Mouse (Mus musculus): ENCODE data around the gene Col17a1. TPM values are rescaled to one million over a fixed set of nuclear protein-coding genes. Genes with fewer than 3 reads are reported as not detected.

The Col17a1 gene
- total and polyA plus RNA-seq, 3 experiments, result 0.04 TPM; not detected in 2

DNA sequence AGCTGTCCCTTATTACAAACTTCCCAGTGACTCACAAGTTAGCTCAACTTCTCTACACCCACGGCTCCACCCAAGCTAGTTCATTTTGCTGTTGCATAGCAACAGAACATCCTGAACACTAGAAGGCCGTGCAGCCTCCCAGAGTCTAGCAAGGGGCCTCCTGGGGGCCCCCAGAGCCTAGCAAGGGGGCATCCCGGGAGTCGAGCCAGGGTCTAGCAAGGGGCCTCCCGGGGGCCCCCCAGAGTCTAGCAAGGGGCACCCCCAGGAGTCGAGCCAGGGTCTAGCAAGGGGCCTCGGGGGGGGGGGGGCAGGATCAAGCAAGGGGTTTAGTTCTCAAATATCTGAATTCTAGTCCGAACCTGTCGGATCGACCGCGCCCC, 38.8 kb upstream of the Col17a1 start:
- no peak for TF ChIP-seq ZKSCAN1 (IDR thresholded peaks at IDR 0.05; ENCODE audit: low read depth, low read length)
- TF ChIP-seq MAZ (IDR thresholded peaks at IDR 0.05; ENCODE audit: low read depth, low read length), result peak; percentile 71
- no peak for TF ChIP-seq GABPA (IDR thresholded peaks at IDR 0.05; ENCODE audit: low read depth, low read length)
- TF ChIP-seq EP300 (IDR thresholded peaks at IDR 0.05; ENCODE audit: low read depth in 1 of 2, low read length in 2 of 2), result no peak; a peak in 1 of 4 replicates
- no peak for TF ChIP-seq RAD21 (IDR thresholded peaks at IDR 0.05; ENCODE audit: low read depth, low read length)
- no peak for TF ChIP-seq GATA1 (IDR thresholded peaks at IDR 0.05; ENCODE audit: low read depth, low read length)
- no peak for TF ChIP-seq MEF2A (IDR thresholded peaks at IDR 0.05; ENCODE audit: extremely low read depth, insufficient replicate concordance, low read depth, low read length, poor library complexity, severe bottlenecking)
- no peak for TF ChIP-seq TCF12 (IDR thresholded peaks at IDR 0.05; ENCODE audit: low read depth, low read length)
- TF ChIP-seq KAT2A (conservative IDR thresholded peaks at IDR 0.05; ENCODE audit: low read depth, low read length), result no peak
- TF ChIP-seq USF2 (IDR thresholded peaks at IDR 0.05; ENCODE audit: borderline replicate concordance in 1 of 2, insufficient read depth in 1 of 2, low read depth in 1 of 2, low read length in 2 of 2), result no peak
- no peak for TF ChIP-seq POLR2A (IDR thresholded peaks at IDR 0.05; ENCODE audit: control insufficient read depth in 1 of 2, insufficient read depth in 1 of 2, low read depth in 1 of 2, low read length in 2 of 2, poor library complexity in 1 of 2)
- no peak for TF ChIP-seq MAFK (IDR thresholded peaks at IDR 0.05; ENCODE audit: borderline replicate concordance, low read depth, low read length)
- 0 out of 2 replicates have a peak, but pooled peaks have one; percentile 7 for TF ChIP-seq TBP (IDR thresholded peaks at IDR 0.05; ENCODE audit: low read depth, low read length)
- TF ChIP-seq NRF1 (IDR thresholded peaks at IDR 0.05; ENCODE audit: insufficient read depth, low read depth, low read length, poor library complexity, severe bottlenecking), result no peak
- no peak for TF ChIP-seq ELF1 (IDR thresholded peaks at IDR 0.05; ENCODE audit: low read depth, low read length)
- no peak for TF ChIP-seq MYB (IDR thresholded peaks at IDR 0.05; ENCODE audit: low read depth, low read length)
- TF ChIP-seq CTCF (IDR thresholded peaks at IDR 0.05 in 2 of 3, conservative IDR thresholded peaks at IDR 0.05 in 1 of 3; ENCODE audit: control insufficient read depth in 1 of 3, insufficient read depth in 1 of 3, low read depth in 2 of 3, low read length in 3 of 3, poor library complexity in 1 of 3, severe bottlenecking in 1 of 3), result no peak
- no peak for TF ChIP-seq TAL1 (IDR thresholded peaks at IDR 0.05; ENCODE audit: low read length)
- TF ChIP-seq CHD2 (IDR thresholded peaks at IDR 0.05; ENCODE audit: low read length), result no peak
- TF ChIP-seq ZNF384 (IDR thresholded peaks at IDR 0.05; ENCODE audit: low read depth, low read length), result no peak
- TF ChIP-seq SIN3A (IDR thresholded peaks at IDR 0.05; ENCODE audit: low read length), result peak; percentile 78
- no peak for TF ChIP-seq NELFE (IDR thresholded peaks at IDR 0.05; ENCODE audit: low read depth, low read length)
- no peak for TF ChIP-seq ZMIZ1 (IDR thresholded peaks at IDR 0.05; ENCODE audit: low read depth, low read length)
- no peak for TF ChIP-seq ZC3H11A (IDR thresholded peaks at IDR 0.05; ENCODE audit: low read depth, low read length)
- no peak for TF ChIP-seq BHLHE40 (IDR thresholded peaks at IDR 0.05; ENCODE audit: borderline replicate concordance, low read depth, low read length)
- TF ChIP-seq JUND (IDR thresholded peaks at IDR 0.05; ENCODE audit: low read depth, low read length), result no peak
- TF ChIP-seq MXI1 (IDR thresholded peaks at IDR 0.05; ENCODE audit: low read depth, low read length), result peak; percentile 70
- TF ChIP-seq UBTF (IDR thresholded peaks at IDR 0.05; ENCODE audit: borderline replicate concordance, insufficient read depth, low read depth, low read length), result no peak
- TF ChIP-seq POLR2AphosphoS5 (IDR thresholded peaks at IDR 0.05; ENCODE audit: borderline replicate concordance, low read depth, low read length), result no peak
- TF ChIP-seq MAX (IDR thresholded peaks at IDR 0.05; ENCODE audit: low read length), result no peak
- no peak for TF ChIP-seq HCFC1 (IDR thresholded peaks at IDR 0.05; ENCODE audit: low read depth, low read length)
- no peak for TF ChIP-seq MYC (IDR thresholded peaks at IDR 0.05; ENCODE audit: low read depth, low read length)
- TF ChIP-seq USF1 (IDR thresholded peaks at IDR 0.05; ENCODE audit: low read depth, low read length), result no peak
- TF ChIP-seq SMC3 (IDR thresholded peaks at IDR 0.05; ENCODE audit: low read depth, low read length), result no peak
- TF ChIP-seq E2F4 (IDR thresholded peaks at IDR 0.05; ENCODE audit: borderline replicate concordance, low read depth, low read length), result no peak
- TF ChIP-seq ETS1 (IDR thresholded peaks at IDR 0.05; ENCODE audit: low read depth, low read length), result 0 out of 2 replicates have a peak, but pooled peaks have one; percentile 5
- no peak for TF ChIP-seq RCOR1 (IDR thresholded peaks at IDR 0.05; ENCODE audit: low read depth, low read length)
- no peak for TF ChIP-seq CHD1 (IDR thresholded peaks at IDR 0.05; ENCODE audit: low read depth, low read length)
- peaks cover 2 to 3% of the 10 kb centered on the region in 2 experiments; a peak in 2 of 4 replicates for H3K4me1 ChIP-seq (ENCODE audit: control insufficient read depth in 1 of 2, insufficient read depth in 2 of 2, low read length in 2 of 2)
- peak; percentile 94 for DNase-seq (ENCODE audit: low read depth, low spot score)

More for the DNA sequence above, 38.8 kb upstream of the Col17a1 start:
- Histone ChIP-seq H3K9me3 (replicated peaks; ENCODE audit: insufficient read depth, low read length) (no peaks in the 10 kb centered on the region), H3K27me3 (ENCODE audit: control insufficient read depth in 1 of 2, insufficient read depth in 2 of 2, low read length in 2 of 2) (no peaks in the 10 kb centered on the region), H3K27ac (ENCODE audit: control insufficient read depth, low read depth, low read length) (peak overlapping the region; percentile 87), H3K4me3 (ENCODE audit: control insufficient read depth in 1 of 2, insufficient read depth in 1 of 2, low read depth in 2 of 2, low read length in 2 of 2) (peak overlapping the region; percentile 59 to 78), H3K79me2 (ENCODE audit: control insufficient read depth, insufficient read depth, low read length, poor library complexity) (peaks cover 3% of the 10 kb centered on the region), H3K9ac (ENCODE audit: control insufficient read depth, low read depth, low read length, poor library complexity, severe bottlenecking) (peak overlapping the region; percentile 75), H3K36me3 (ENCODE audit: control insufficient read depth in 1 of 2, insufficient read depth in 2 of 2, low read length in 2 of 2) (peaks cover 18 to 19% of the 10 kb centered on the region in 2 experiments)

Data from MEL (cell line).